Mouse (Mus musculus) heart, postnatal 10 days (tissue): Measurements from ENCODE around the gene Qpctl. TPM values are rescaled to one million over a fixed set of nuclear protein-coding genes. Genes with fewer than 3 reads are reported as not detected.

Experiments
- DNase-seq, 2 experiments: peaks; one replicate each; pipeline ENCODE4 v3.0.0; 2021
- intact Hi-C: fragments of 180-260 bp; cut with DNase I; formaldehyde crosslinking; loops from one replicate; pipeline ENCODE4 v1.15.1; 2025
- total RNA-seq, 2 experiments: library from RNA; stranded (reverse); gene quantifications; 2 replicates each; pipeline ENCODE4 v1.2.3; 2021

Qpctl gene
- total RNA-seq, 2 experiments from 2014 or later: 6.4 to 8.2 TPM

GRCm38 (mm10) chr7:19131324-19131848 is 17.7 kb downstream of the Qpctl start:
- intact Hi-C loops: no loop called here
- DNase-seq: peak; percentile 99

GRCm38 (mm10) chr7:19130657-19131056 is 18.4 kb downstream of the Qpctl start:
- peak in 1 of 2 experiments; percentile 24 for DNase-seq
- intact Hi-C loops: no loop called here

GRCm38 (mm10) chr7:19129396-19129795 is 19.7 kb downstream of the Qpctl start:
- intact Hi-C loops: no loop called here
- no peak for DNase-seq

GRCm38 (mm10) chr7:19127744-19128143 is 21.3 kb downstream of the Qpctl start:
- intact Hi-C loops: no loop called here
- no peak for DNase-seq

GRCm38 (mm10) chr7:19124713-19125112 is 24.4 kb downstream of the Qpctl start:
- no peak for DNase-seq
- intact Hi-C loops: no loop called here

- DNase-seq: no peak
- intact Hi-C loops: no loop called here
These were observed 27.4 kb downstream of the Qpctl start for GRCm38 (mm10) chr7:19121686-19122085.

- intact Hi-C loops: no loop called here
- peak; percentile 97 to 98 for DNase-seq
These were observed 29.3 kb downstream of the Qpctl start, which contains the start of gene Fbxo46 for GRCm38 (mm10) chr7:19119631-19120429. Gene Fbxo46 (plus strand): TSS chr7:19119859.

GRCm38 (mm10) chr7:19119083-19119482 is 30.0 kb downstream of the Qpctl start:
- intact Hi-C loops: no loop called here

GRCm38 (mm10) chr7:19118028-19118771 is 30.9 kb downstream of the Qpctl start, which contains the start of gene Gm4969:
Gene Gm4969 (minus strand): TSS chr7:19118368.
- peak; percentile 43 to 65 for DNase-seq
- intact Hi-C loops: no loop called here

More at GRCm38 (mm10) chr7:19119083-19119482, 30.0 kb downstream of the Qpctl start:
- DNase-seq: peak in 1 of 2 experiments; percentile 26

- DNase-seq: no peak
- intact Hi-C loops: no loop called here
These were observed 39.5 kb downstream of the Qpctl start for GRCm38 (mm10) chr7:19109565-19109964.

- intact Hi-C loops: no loop called here
- DNase-seq: no peak
These were observed 41.7 kb downstream of the Qpctl start for GRCm38 (mm10) chr7:19107436-19107835.

GRCm38 (mm10) chr7:19104486-19104885 is 44.6 kb downstream of the Qpctl start:
- intact Hi-C loops: no loop called here
- DNase-seq: no peak

GRCm38 (mm10) chr7:19103741-19104140 is 45.4 kb downstream of the Qpctl start:
- intact Hi-C loops: no loop called here
- no peak for DNase-seq

GRCm38 (mm10) chr7:19100290-19100689 is 48.8 kb downstream of the Qpctl start:
- DNase-seq: no peak
- intact Hi-C loops: no loop called here

- DNase-seq: no peak
- intact Hi-C loops: no loop called here
These were observed 50.3 kb downstream of the Qpctl start for GRCm38 (mm10) chr7:19098811-19099210.

- DNase-seq: peak; percentile 84 to 85
- intact Hi-C loops: no loop called here
These were observed 51.2 kb downstream of the Qpctl start for GRCm38 (mm10) chr7:19097863-19098262.

- peak; percentile 55 to 58 for DNase-seq
- intact Hi-C loops: no loop called here
These were observed 51.9 kb downstream of the Qpctl start for GRCm38 (mm10) chr7:19097217-19097616.

GRCm38 (mm10) chr7:19096421-19096976 is 52.6 kb downstream of the Qpctl start:
- intact Hi-C loops: no loop called here
- no peak for DNase-seq

GRCm38 (mm10) chr7:19095751-19096110 is 53.4 kb downstream of the Qpctl start:
- intact Hi-C loops: no loop called here
- DNase-seq: peak; percentile 80

- intact Hi-C loops: no loop called here
These were observed 54.0 kb downstream of the Qpctl start for GRCm38 (mm10) chr7:19094826-19095750.

More at GRCm38 (mm10) chr7:19094826-19095750, 54.0 kb downstream of the Qpctl start:
- DNase-seq: peak; percentile 73 to 75
